Mouse (Mus musculus) hindbrain, embryonic 11.5 days (tissue): Measurements from ENCODE around the gene Mrps18b. TPM values are rescaled to one million over a fixed set of nuclear protein-coding genes. Genes with fewer than 3 reads are reported as not detected.

ENCODE experiments used
- ATAC-seq: fragments of 200-750 bp; cut with Nextera tagmentation; 2 replicates; pipeline ENCODE4 v1.8.0; 2017; ENCODE audit warnings: mild to moderate bottlenecking, moderate TSS enrichment, moderate library complexity; ENCODE audit not compliant: low FRiP score
- DNase-seq: peaks from one replicate; pipeline ENCODE4 v3.0.0-alpha.2; 2015; ENCODE audit warnings: low spot score
- H3K27ac ChIP-seq: fragments of 300-500 bp; sonication (generic); 2 replicates; pipeline ENCODE4 v1.5.1; 2014; ENCODE audit warnings: mild to moderate bottlenecking, low read depth, low read length
- H3K27me3 ChIP-seq: fragments of 300-500 bp; sonication (generic); 2 replicates; pipeline ENCODE4 v1.6.1; 2014; ENCODE audit warnings: mild to moderate bottlenecking, low read length, moderate library complexity, mixed read lengths; ENCODE audit not compliant: control insufficient read depth, insufficient read depth
- H3K36me3 ChIP-seq: fragments of 300-500 bp; sonication (generic); 2 replicates; pipeline ENCODE4 v1.6.1; 2014; ENCODE audit warnings: mild to moderate bottlenecking, low read length, moderate library complexity, mixed read lengths; ENCODE audit not compliant: control insufficient read depth, insufficient read depth
- H3K4me1 ChIP-seq: fragments of 300-500 bp; sonication (generic); replicated peaks from 2 replicates; pipeline ENCODE4 v1.6.1; 2014; ENCODE audit warnings: low read length, mixed read lengths; ENCODE audit not compliant: control insufficient read depth, insufficient read depth
- H3K4me2 ChIP-seq: fragments of 300-500 bp; sonication (generic); replicated peaks from 2 replicates; pipeline ENCODE4 v1.6.1; 2014; ENCODE audit warnings: mild to moderate bottlenecking, low read depth, low read length
- H3K4me3 ChIP-seq: fragments of 300-500 bp; sonication (generic); 2 replicates; pipeline ENCODE4 v1.5.1; 2014; ENCODE audit warnings: low read depth, low read length
- H3K9ac ChIP-seq: fragments of 300-500 bp; sonication (generic); 2 replicates; pipeline ENCODE4 v1.6.1; 2014; ENCODE audit warnings: low read depth, low read length
- H3K9me3 ChIP-seq: fragments of 300-500 bp; sonication (generic); 2 replicates; pipeline ENCODE4 v1.6.1; 2016; ENCODE audit warnings: low read length; ENCODE audit not compliant: control insufficient read depth
- WGBS: fragments of 180-500 bp; shearing (Covaris S2); extraction: QIAGEN DNeasy Blood & Tissue Kit; methylation state at CpG from one replicate; pipeline ENCODE4 v1.1.7; 2014; 5-methylcytosine and 5-hydroxymethylcytosine counted together
- polyA plus RNA-seq: library from polyadenylated mRNA; unstranded; fragments of >200 nt; fragmentation: Nextera tagmentation; extraction: Ambion mirVana; gene quantifications from 2 replicates; pipeline ENCODE4 v1.2.1, GENCODE M21; 2014

The Mrps18b gene
- polyA plus RNA-seq, 1 experiment from 2014 or later: 67.4 TPM

- H3K27ac ChIP-seq: peak overlapping the region; percentile 94
- 80% methylated on average over 5 of the region's 5 CpGs for WGBS
- DNase-seq (peak; percentile 74), ATAC-seq (no peak)
- H3K9me3 ChIP-seq: no peaks in the 10 kb centered on the region
- peaks cover 4% of the 10 kb centered on the region for H3K4me1 ChIP-seq
- no peak overlapping the region for H3K9ac ChIP-seq
- no peaks in the 10 kb centered on the region for H3K27me3 ChIP-seq
- no peak overlapping the region for H3K4me2 ChIP-seq
- H3K4me3 ChIP-seq: 0 out of 2 replicates have a peak overlapping the region, but pooled peaks have one; percentile 6
- peaks cover 4% of the 10 kb centered on the region for H3K36me3 ChIP-seq
Measured at GRCm38 (mm10) chr17:35920862-35921562, 4.8 kb upstream of the Mrps18b start.

- no peak overlapping the region for H3K4me3 ChIP-seq
- no peaks in the 10 kb centered on the region for H3K9me3 ChIP-seq
- H3K4me2 ChIP-seq: peak overlapping the region; percentile 55; the same call in 1 of the 2 replicates
- peak overlapping the region; percentile 94 for H3K27ac ChIP-seq
- H3K9ac ChIP-seq: no peak overlapping the region; the same call in 1 of the 2 replicates
- peaks cover 4% of the 10 kb centered on the region for H3K4me1 ChIP-seq
- ATAC-seq (no peak), DNase-seq (no peak)
- 89% methylated on average over 1 of the region's 1 CpGs for WGBS
- no peaks in the 10 kb centered on the region for H3K27me3 ChIP-seq
- 0 out of 2 replicates have a peak, but pooled peaks cover 4% of the 10 kb centered on the region for H3K36me3 ChIP-seq
Measured at GRCm38 (mm10) chr17:35920384-35920783, 4.2 kb upstream of the Mrps18b start.

GRCm38 (mm10) chr17:35919864-35920301 lies 3.7 kb upstream of the Mrps18b start:
- ATAC-seq: no peak
- peak overlapping the region; percentile 76 for H3K9ac ChIP-seq
- WGBS: 59% methylated on average over 6 of the region's 6 CpGs

GRCm38 (mm10) chr17:35919060-35919715 lies 3.0 kb upstream of the Mrps18b start:
- peaks cover 4% of the 10 kb centered on the region for H3K4me1 ChIP-seq
- ATAC-seq: peak; percentile 50
- 11% methylated on average over 7 of the region's 7 CpGs for WGBS
- H3K36me3 ChIP-seq: no peaks in the 10 kb centered on the region
- peak; percentile 96 for DNase-seq
- peak overlapping the region; percentile 91 for H3K9ac ChIP-seq
- peak overlapping the region; percentile 67 for H3K4me3 ChIP-seq
- H3K4me2 ChIP-seq: peak overlapping the region; percentile 92
- H3K9me3 ChIP-seq: no peaks in the 10 kb centered on the region
- no peaks in the 10 kb centered on the region for H3K27me3 ChIP-seq
- peak overlapping the region; percentile 94 for H3K27ac ChIP-seq

More at GRCm38 (mm10) chr17:35919864-35920301, 3.7 kb upstream of the Mrps18b start:
- Histone ChIP-seq H3K4me2 (peak overlapping the region; percentile 55; the same call in 1 of the 2 replicates), H3K9me3 (no peaks in the 10 kb centered on the region), H3K27ac (peak overlapping the region; percentile 94), H3K27me3 (no peaks in the 10 kb centered on the region), H3K4me1 (peaks cover 4% of the 10 kb centered on the region), H3K4me3 (peak overlapping the region; percentile 67; the same call in 1 of the 2 replicates), H3K36me3 (0 out of 2 replicates have a peak, but pooled peaks cover under 1% of the 10 kb centered on the region)
- peak; percentile 26 for DNase-seq

- no peaks in the 10 kb centered on the region for H3K9me3 ChIP-seq
- H3K27me3 ChIP-seq: no peaks in the 10 kb centered on the region
- H3K4me3 ChIP-seq: peak overlapping the region; percentile 67
- WGBS: 0% methylated on average over 11 of the region's 11 CpGs
- H3K4me2 ChIP-seq: peak overlapping the region; percentile 92
- peaks cover 4% of the 10 kb centered on the region for H3K4me1 ChIP-seq
- H3K9ac ChIP-seq: peak overlapping the region; percentile 91
- H3K36me3 ChIP-seq: no peaks in the 10 kb centered on the region
- peak; percentile 76 for DNase-seq
- no peak for ATAC-seq
- peak overlapping the region; percentile 94 for H3K27ac ChIP-seq
Measured at GRCm38 (mm10) chr17:35918276-35919059, 2.3 kb upstream of the Mrps18b start.

- Histone ChIP-seq H3K27ac (peak overlapping the region; percentile 94), H3K9ac (peak overlapping the region; percentile 91), H3K4me2 (peak overlapping the region; percentile 92), H3K27me3 (no peaks in the 10 kb centered on the region), H3K4me1 (peaks cover 4% of the 10 kb centered on the region), H3K4me3 (peak overlapping the region; percentile 67), H3K9me3 (no peaks in the 10 kb centered on the region), H3K36me3 (no peaks in the 10 kb centered on the region)
- under 1% methylated on average over 13 of the region's 13 CpGs for WGBS
- ATAC-seq (no peak), DNase-seq (peak; percentile 83)
Measured at GRCm38 (mm10) chr17:35917463-35918251, 1.5 kb upstream of the Mrps18b start.

GRCm38 (mm10) chr17:35917143-35917462 lies 914 bp upstream of the Mrps18b start:
- DNase-seq: no peak
- 0% methylated on average over 8 of the region's 8 CpGs for WGBS
- peak overlapping the region; percentile 92 for H3K4me2 ChIP-seq

More at GRCm38 (mm10) chr17:35917143-35917462, 914 bp upstream of the Mrps18b start:
- Histone ChIP-seq H3K4me3 (peak overlapping the region; percentile 67), H3K36me3 (no peaks in the 10 kb centered on the region), H3K27ac (peak overlapping the region; percentile 94), H3K27me3 (no peaks in the 10 kb centered on the region), H3K9ac (peak overlapping the region; percentile 91), H3K9me3 (no peaks in the 10 kb centered on the region), H3K4me1 (peaks cover 4% of the 10 kb centered on the region)
- no peak for ATAC-seq
